Mouse (Mus musculus) ovary, postnatal 10 days (tissue): Measurements from ENCODE around the gene Ttc16.

Source experiments
- DNase-seq: peaks from one replicate; pipeline ENCODE4 v3.0.0; 2022; ENCODE audit warnings: low spot score

Ttc16 gene

GRCm38 (mm10) chr2:32718761-32719160 is 56.7 kb downstream of the Ttc16 start:
- no peak for DNase-seq

GRCm38 (mm10) chr2:32714987-32715425 is 60.4 kb downstream of the Ttc16 start:
- DNase-seq: no peak

DNA sequence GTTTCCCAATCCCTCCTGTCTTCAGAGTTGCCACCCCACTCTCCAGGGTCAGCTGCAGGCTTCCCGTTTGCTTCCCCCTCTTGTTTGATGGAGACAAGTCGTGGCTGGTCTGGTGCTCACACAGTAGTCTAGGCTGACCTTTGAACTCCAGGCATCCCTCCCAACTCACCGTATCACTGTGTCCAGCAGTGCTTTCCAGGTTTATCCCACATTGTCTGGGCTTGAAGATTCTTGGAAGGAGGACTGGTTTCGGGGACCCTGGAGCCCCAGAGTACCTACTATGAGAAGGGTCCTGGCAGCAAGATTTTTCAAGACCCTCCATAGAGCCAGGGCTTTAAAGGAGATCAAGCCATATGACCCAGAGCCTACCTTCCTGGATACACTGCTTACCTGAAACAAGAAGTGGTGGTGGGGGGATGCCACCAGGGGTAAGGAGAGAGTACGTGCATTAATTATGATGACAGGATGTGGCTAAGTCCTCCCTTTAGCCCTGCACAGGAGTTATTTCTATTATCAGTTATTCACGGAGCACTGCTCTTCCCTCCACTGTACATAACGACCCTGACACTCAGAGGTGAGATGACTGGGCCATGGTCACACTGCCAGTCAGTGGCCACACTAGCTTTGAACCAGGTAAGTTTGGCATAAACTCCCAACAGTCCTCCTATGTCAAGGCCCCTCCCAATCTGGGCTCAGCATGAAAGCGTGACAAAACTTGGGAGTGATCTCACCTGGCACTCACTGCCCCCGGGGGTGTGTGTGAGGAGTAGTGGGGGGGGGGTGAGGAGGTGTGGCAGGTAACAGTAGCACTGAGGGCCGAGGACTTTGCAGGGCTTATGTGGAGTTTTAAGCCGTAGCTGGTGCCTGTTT is 61.1 kb downstream of the Ttc16 start:
- no peak for DNase-seq

DNA sequence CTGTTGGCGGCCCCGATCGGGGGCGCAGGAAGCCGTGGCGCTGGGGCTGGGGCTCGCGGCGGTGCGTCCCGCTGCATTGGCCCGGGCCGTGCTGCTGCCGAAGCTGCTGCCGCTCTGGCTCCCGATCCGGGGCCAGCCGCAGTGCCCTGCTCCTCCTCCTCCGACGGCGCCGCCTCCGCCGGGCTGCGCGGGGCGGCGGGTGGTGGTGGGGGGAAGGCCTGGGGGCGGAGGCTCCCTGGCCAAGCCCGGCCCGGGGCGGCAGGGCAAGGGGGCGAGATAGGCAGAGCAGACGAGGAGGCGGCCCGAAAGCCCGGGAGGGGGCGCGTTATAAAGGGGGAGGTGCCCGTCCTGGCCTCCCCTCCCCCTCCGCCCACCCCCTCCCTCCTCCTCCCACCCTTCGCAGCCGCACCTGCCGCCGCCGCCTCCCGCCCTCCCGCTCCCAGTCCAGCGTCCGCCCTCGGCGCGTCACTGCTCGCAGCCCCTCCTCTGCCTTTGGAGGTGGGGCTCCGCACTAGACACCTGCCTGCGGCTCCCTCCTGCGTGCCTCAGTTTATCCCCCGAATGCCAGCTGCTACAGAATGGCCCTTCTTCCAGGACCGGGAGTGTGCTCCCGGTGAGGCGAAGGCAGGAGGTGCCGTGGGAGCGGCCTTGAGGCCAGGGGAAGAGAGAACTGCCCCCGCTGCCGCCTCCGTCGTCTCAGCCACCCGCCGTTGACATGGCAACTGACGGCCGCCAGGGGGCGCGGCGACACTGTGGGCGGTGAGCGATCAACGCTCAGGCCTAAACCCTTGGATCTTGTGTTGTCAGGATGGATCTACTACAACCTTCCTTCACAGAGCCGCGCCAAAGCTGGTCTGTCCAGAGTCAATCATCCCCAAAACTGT is 62.3 kb downstream of the Ttc16 start, which contains the start of gene Cdk9:
Cdk9 (minus strand) TSS at position 143 of the 884 bp plus-strand sequence.
- DNase-seq: peak; percentile 97

- no peak for DNase-seq
Observed at GRCm38 (mm10) chr2:32712586-32712933, 62.9 kb downstream of the Ttc16 start.

DNA sequence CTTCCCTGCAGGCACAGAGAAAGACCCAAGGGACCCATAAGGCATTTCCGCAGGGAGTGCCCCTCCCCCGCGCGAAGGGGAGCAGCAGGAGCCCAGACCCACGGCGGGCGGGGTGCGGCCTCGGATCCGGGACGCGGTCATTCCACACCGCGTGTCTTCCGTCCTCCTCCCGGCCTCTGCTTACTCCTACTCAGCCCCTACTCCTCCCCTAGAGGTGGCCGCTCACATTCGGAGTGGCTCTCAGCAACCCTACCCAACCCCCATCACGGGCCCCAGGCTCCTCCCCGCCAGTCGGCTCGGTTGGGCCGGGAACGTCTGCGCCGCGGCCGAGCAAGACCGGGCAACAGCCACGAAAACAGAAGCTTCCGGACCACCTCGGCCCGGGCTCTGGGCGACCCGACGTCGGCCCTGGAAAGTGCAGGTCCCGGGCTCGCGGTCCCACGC is 63.3 kb downstream of the Ttc16 start:
- peak; percentile 49 for DNase-seq

DNA sequence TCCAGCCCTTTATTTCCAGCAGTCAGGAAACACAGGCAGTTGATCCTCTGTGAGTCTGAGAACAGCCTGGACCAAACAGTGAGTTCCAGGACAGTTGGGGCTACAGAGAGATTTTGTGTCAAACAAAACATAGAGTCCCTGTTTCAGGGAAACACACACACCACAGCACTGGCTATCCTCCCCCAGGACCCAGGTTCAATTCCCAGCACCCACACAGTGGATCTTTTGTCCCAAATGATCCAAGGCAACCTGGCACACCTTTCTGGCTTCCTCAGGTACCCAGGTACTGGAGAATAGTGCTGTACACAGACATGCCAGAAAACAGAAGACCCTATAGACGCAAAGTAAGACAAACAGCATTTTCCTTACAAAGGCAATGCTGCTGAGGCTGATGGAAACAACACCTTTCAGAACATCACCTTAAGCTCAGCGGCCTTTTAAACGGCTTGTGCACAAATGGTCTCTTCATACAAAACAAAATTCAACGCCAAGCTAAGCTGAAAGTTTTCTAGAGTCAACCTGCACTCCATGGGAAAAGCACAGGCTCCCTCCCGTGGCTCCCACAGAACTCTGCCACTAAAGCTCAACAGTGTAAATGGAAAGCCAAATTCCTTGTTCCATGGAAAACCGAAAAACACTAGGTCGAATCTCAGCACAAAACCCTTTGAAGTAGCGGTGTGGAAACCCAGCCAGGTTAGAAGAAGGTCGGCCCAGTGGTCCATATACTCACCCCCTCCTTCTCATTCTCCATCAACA is 64.0 kb downstream of the Ttc16 start:
- DNase-seq: no peak

GRCm38 (mm10) chr2:32710425-32710824 is 65.0 kb downstream of the Ttc16 start:
- DNase-seq: no peak

- DNase-seq: no peak
Observed at GRCm38 (mm10) chr2:32709521-32710137, 65.8 kb downstream of the Ttc16 start.

GRCm38 (mm10) chr2:32708643-32709042 is 66.8 kb downstream of the Ttc16 start:
- no peak for DNase-seq
